Mouse (Mus musculus) neural tube, embryonic 15.5 days (tissue): Measurements from ENCODE around the gene Ltbp1. TPM values are rescaled to one million over a fixed set of nuclear protein-coding genes. Genes with fewer than 3 reads are reported as not detected.

Experiments
- ATAC-seq: fragments of 200-750 bp; cut with Nextera tagmentation; 2 replicates; pipeline ENCODE4 v1.8.0; 2017; ENCODE audit warnings: mild to moderate bottlenecking, moderate TSS enrichment, moderate library complexity; ENCODE audit not compliant: low FRiP score
- H3K27ac ChIP-seq: fragments of 300-500 bp; sonication (generic); replicated peaks from 2 replicates; pipeline ENCODE4 v1.5.1; 2015; ENCODE audit warnings: mild to moderate bottlenecking, inconsistent platforms
- H3K27me3 ChIP-seq: fragments of 300-500 bp; sonication (generic); replicated peaks from 2 replicates; pipeline ENCODE4 v1.6.1; 2015; ENCODE audit warnings: inconsistent platforms
- H3K36me3 ChIP-seq: fragments of 300-500 bp; sonication (generic); 2 replicates; pipeline ENCODE4 v1.6.1; 2015; ENCODE audit warnings: inconsistent platforms
- H3K4me1 ChIP-seq: fragments of 300-500 bp; sonication (generic); 2 replicates; pipeline ENCODE4 v1.6.1; 2015; ENCODE audit warnings: inconsistent platforms
- H3K4me2 ChIP-seq: fragments of 300-500 bp; sonication (generic); 2 replicates; pipeline ENCODE4 v1.6.1; 2015; ENCODE audit warnings: inconsistent platforms, mild to moderate bottlenecking, moderate library complexity
- H3K4me3 ChIP-seq: fragments of 300-500 bp; sonication (generic); replicated peaks from 2 replicates; pipeline ENCODE4 v1.5.1; 2015; ENCODE audit warnings: mild to moderate bottlenecking, inconsistent platforms
- H3K9ac ChIP-seq: fragments of 300-500 bp; sonication (generic); replicated peaks from 2 replicates; pipeline ENCODE4 v1.6.1; 2015; ENCODE audit warnings: mild to moderate bottlenecking, inconsistent platforms
- H3K9me3 ChIP-seq: fragments of 300-500 bp; sonication (generic); replicated peaks from 2 replicates; pipeline ENCODE4 v1.6.1; 2016; ENCODE audit warnings: inconsistent platforms
- WGBS: fragments of 180-500 bp; shearing (Covaris S2); methylation state at CpG from one replicate; pipeline ENCODE4 v1.1.7; 2015; ENCODE audit warnings: mixed read lengths; 5-methylcytosine and 5-hydroxymethylcytosine counted together
- polyA plus RNA-seq: library from polyadenylated mRNA; unstranded; fragments of >200 nt; fragmentation: Nextera tagmentation; extraction: Ambion mirVana; gene quantifications from 2 replicates; pipeline ENCODE4 v1.2.1, GENCODE M21; 2015

Ltbp1 gene
- polyA plus RNA-seq, 1 experiment from 2014 or later = 3.6 TPM

- WGBS = 87% methylated on average over 6 of the region's 6 CpGs
Measured at GRCm38 (mm10) chr17:75251094-75251493, 245.7 kb downstream of the Ltbp1 start.

GRCm38 (mm10) chr17:75252540-75252939 lies 247.2 kb downstream of the Ltbp1 start:
- Histone ChIP-seq H3K27ac (no peak overlapping the region), H3K27me3 (no peaks in the 10 kb centered on the region), H3K9ac (no peak overlapping the region), H3K4me3 (no peak overlapping the region), H3K4me2 (no peak overlapping the region), H3K36me3 (no peaks in the 10 kb centered on the region), H3K4me1 (peaks cover 10% of the 10 kb centered on the region; the same call in 1 of the 2 replicates), H3K9me3 (no peaks in the 10 kb centered on the region)
- ATAC-seq = no peak
- WGBS = 96% methylated on average over 5 of the region's 5 CpGs

More at GRCm38 (mm10) chr17:75251094-75251493, 245.7 kb downstream of the Ltbp1 start:
- H3K4me1 ChIP-seq = peaks cover 10% of the 10 kb centered on the region; the same call in 1 of the 2 replicates
- no peak overlapping the region for H3K9ac ChIP-seq
- H3K9me3 ChIP-seq = no peaks in the 10 kb centered on the region
- H3K27ac ChIP-seq = no peak overlapping the region
- no peak overlapping the region for H3K4me3 ChIP-seq
- H3K36me3 ChIP-seq = no peaks in the 10 kb centered on the region
- H3K4me2 ChIP-seq = no peak overlapping the region
- ATAC-seq = no peak
- no peaks in the 10 kb centered on the region for H3K27me3 ChIP-seq

GRCm38 (mm10) chr17:75254909-75255308 lies 249.5 kb downstream of the Ltbp1 start:
- Histone ChIP-seq H3K9ac (no peak overlapping the region), H3K4me1 (peaks cover 5% of the 10 kb centered on the region; the same call in 1 of the 2 replicates), H3K4me3 (no peak overlapping the region), H3K9me3 (no peaks in the 10 kb centered on the region), H3K4me2 (no peak overlapping the region), H3K36me3 (no peaks in the 10 kb centered on the region), H3K27ac (no peak overlapping the region), H3K27me3 (no peaks in the 10 kb centered on the region)
- 30% methylated on average over 6 of the region's 6 CpGs for WGBS
- peak; percentile 63 for ATAC-seq

- Histone ChIP-seq H3K9me3 (no peaks in the 10 kb centered on the region), H3K36me3 (no peaks in the 10 kb centered on the region), H3K27me3 (no peaks in the 10 kb centered on the region), H3K4me3 (no peak overlapping the region), H3K4me2 (no peak overlapping the region), H3K27ac (no peak overlapping the region), H3K9ac (no peak overlapping the region), H3K4me1 (peaks cover 5% of the 10 kb centered on the region; the same call in 1 of the 2 replicates)
- 41% methylated on average over 1 of the region's 1 CpGs for WGBS
- ATAC-seq = no peak
Measured at GRCm38 (mm10) chr17:75255967-75256366, 250.6 kb downstream of the Ltbp1 start.

GRCm38 (mm10) chr17:75258427-75258826 lies 253.1 kb downstream of the Ltbp1 start:
- Histone ChIP-seq H3K4me1 (peaks cover 5% of the 10 kb centered on the region; the same call in 1 of the 2 replicates), H3K27me3 (no peaks in the 10 kb centered on the region), H3K9ac (no peak overlapping the region), H3K4me3 (no peak overlapping the region), H3K36me3 (no peaks in the 10 kb centered on the region), H3K9me3 (no peaks in the 10 kb centered on the region), H3K27ac (no peak overlapping the region), H3K4me2 (no peak overlapping the region)
- 73% methylated on average over 2 of the region's 2 CpGs for WGBS
- ATAC-seq = no peak

GRCm38 (mm10) chr17:75263336-75263990 lies 258.1 kb downstream of the Ltbp1 start:
- Histone ChIP-seq H3K9ac (no peak overlapping the region), H3K27ac (no peak overlapping the region), H3K27me3 (no peaks in the 10 kb centered on the region), H3K36me3 (no peaks in the 10 kb centered on the region), H3K9me3 (no peaks in the 10 kb centered on the region), H3K4me2 (no peak overlapping the region), H3K4me3 (no peak overlapping the region), H3K4me1 (no peaks in the 10 kb centered on the region)
- no peak for ATAC-seq
- WGBS = 47% methylated on average over 3 of the region's 3 CpGs

- H3K36me3 ChIP-seq = no peaks in the 10 kb centered on the region
- H3K4me3 ChIP-seq = no peak overlapping the region
- ATAC-seq = no peak
- no peaks in the 10 kb centered on the region for H3K9me3 ChIP-seq
- no peaks in the 10 kb centered on the region for H3K4me1 ChIP-seq
- no peak overlapping the region for H3K4me2 ChIP-seq
- WGBS = 85% methylated on average over 4 of the region's 4 CpGs
- H3K9ac ChIP-seq = no peak overlapping the region
- no peaks in the 10 kb centered on the region for H3K27me3 ChIP-seq
- H3K27ac ChIP-seq = no peak overlapping the region
Measured at GRCm38 (mm10) chr17:75268506-75268905, 263.1 kb downstream of the Ltbp1 start.

- Histone ChIP-seq H3K27me3 (no peaks in the 10 kb centered on the region), H3K27ac (no peak overlapping the region), H3K4me2 (no peak overlapping the region), H3K36me3 (no peaks in the 10 kb centered on the region), H3K9ac (no peak overlapping the region), H3K4me3 (no peak overlapping the region), H3K9me3 (no peaks in the 10 kb centered on the region), H3K4me1 (no peaks in the 10 kb centered on the region)
- no peak for ATAC-seq
- 88% methylated on average over 3 of the region's 3 CpGs for WGBS
Measured at GRCm38 (mm10) chr17:75272446-75272845, 267.1 kb downstream of the Ltbp1 start.

GRCm38 (mm10) chr17:75273272-75273671 lies 267.9 kb downstream of the Ltbp1 start:
- WGBS = 82% methylated on average over 1 of the region's 1 CpGs
- Histone ChIP-seq H3K27me3 (no peaks in the 10 kb centered on the region), H3K27ac (no peak overlapping the region), H3K36me3 (no peaks in the 10 kb centered on the region), H3K4me3 (no peak overlapping the region), H3K4me1 (no peaks in the 10 kb centered on the region), H3K4me2 (no peak overlapping the region), H3K9me3 (no peaks in the 10 kb centered on the region), H3K9ac (no peak overlapping the region)
- no peak for ATAC-seq

GRCm38 (mm10) chr17:75275302-75275701 lies 269.9 kb downstream of the Ltbp1 start:
- Histone ChIP-seq H3K27ac (no peak overlapping the region), H3K9ac (no peak overlapping the region), H3K4me3 (no peak overlapping the region), H3K9me3 (no peaks in the 10 kb centered on the region), H3K36me3 (no peaks in the 10 kb centered on the region), H3K27me3 (no peaks in the 10 kb centered on the region), H3K4me1 (no peaks in the 10 kb centered on the region), H3K4me2 (no peak overlapping the region)
- ATAC-seq = no peak
- 80% methylated on average over 6 of the region's 6 CpGs for WGBS

- H3K4me1 ChIP-seq = no peaks in the 10 kb centered on the region
- H3K9ac ChIP-seq = no peak overlapping the region
- H3K9me3 ChIP-seq = no peaks in the 10 kb centered on the region
- no peak overlapping the region for H3K4me3 ChIP-seq
- H3K36me3 ChIP-seq = no peaks in the 10 kb centered on the region
- no peak overlapping the region for H3K4me2 ChIP-seq
- 91% methylated on average over 1 of the region's 1 CpGs for WGBS
- ATAC-seq = no peak
- no peak overlapping the region for H3K27ac ChIP-seq
- H3K27me3 ChIP-seq = no peaks in the 10 kb centered on the region
Measured at GRCm38 (mm10) chr17:75278106-75278505, 272.7 kb downstream of the Ltbp1 start.

GRCm38 (mm10) chr17:75278561-75278960 lies 273.2 kb downstream of the Ltbp1 start:
- Histone ChIP-seq H3K9me3 (no peaks in the 10 kb centered on the region), H3K4me1 (no peaks in the 10 kb centered on the region), H3K4me3 (no peak overlapping the region), H3K27ac (no peak overlapping the region), H3K36me3 (no peaks in the 10 kb centered on the region), H3K9ac (no peak overlapping the region), H3K27me3 (no peaks in the 10 kb centered on the region), H3K4me2 (no peak overlapping the region)
- ATAC-seq = no peak
- 86% methylated on average over 6 of the region's 6 CpGs for WGBS
